9 mouse cellular contexts compared by ENCODE assay signal in genomic region chr7:112684626-112685561, GRCm38 (mm10). TPM values are rescaled to one million over a fixed set of nuclear protein-coding genes. Genes with fewer than 3 reads are reported as not detected.
DNase-seq lines count a peak whose midpoint lies in the region; ATAC-seq and TF ChIP-seq lines count a peak whose summit lies in the region.
"Had no signal": no experiment of that assay in that cellular context is flagged by ENCODE, and none has a peak within 500 bp of the region (broad histone marks: within the 10 kb centered on the region; RNA-seq: fewer than 3 reads in every experiment).

No protein-coding gene starts in this region.

- H3K36me3 ChIP-seq in hindbrain, embryonic 13.5 days: no peaks in the 10 kb centered on the region
- no peaks in the 10 kb centered on the region for H3K36me3 ChIP-seq in midbrain, embryonic 11.5 days (ENCODE audit: control insufficient read depth, insufficient read depth, low read length)
- H3K36me3 ChIP-seq: G1E had no signal

- H3K27me3 ChIP-seq in hindbrain, embryonic 13.5 days: no peaks in the 10 kb centered on the region
- no peaks in the 10 kb centered on the region for H3K27me3 ChIP-seq in midbrain, embryonic 11.5 days (ENCODE audit: control insufficient read depth, insufficient read depth, low read length)

- DNase-seq in left cerebral cortex, postnatal 4 days: peak; percentile 32
- no peak for DNase-seq in left cerebral cortex, adult 11 months (ENCODE audit: low spot score)
- DNase-seq in gastrocnemius, adult 2 months: peak; percentile 61
- DNase-seq in midbrain, embryonic 11.5 days (ENCODE audit: low spot score, missing footprints): peak; percentile 93
- DNase-seq in urinary bladder, postnatal 4 days (ENCODE audit: low spot score in 2 of 2): no peak
- DNase-seq in cerebellum, adult 9-11 months: no peak

- intact Hi-C loops in left cerebral cortex, postnatal 4 days (cut with DNase I): loop anchor here (10.0 kb wide), 2 partner anchors 180 to 280 kb away; no protein-coding TSS in a partner anchor
- intact Hi-C loops in gastrocnemius, adult 2 months (cut with DNase I): loop anchor here (5.0 kb wide), 1 partner anchor 57 kb away; no protein-coding TSS in a partner anchor

- TF ChIP-seq CTCF in gastrocnemius, adult 2 months (IDR thresholded peaks at IDR 0.05): no peak

- peak overlapping the region; percentile 58 for H3K27ac ChIP-seq in gastrocnemius, adult 2 months
- H3K27ac ChIP-seq in hindbrain, embryonic 13.5 days: peak overlapping the region; percentile 70
- peak overlapping the region; percentile 80 for H3K27ac ChIP-seq in midbrain, embryonic 11.5 days (ENCODE audit: low read depth, low read length)

- 0 out of 2 replicates have a peak, but pooled peaks have one; percentile 25 for ATAC-seq in hindbrain, embryonic 13.5 days (ENCODE audit: low FRiP score)
- ATAC-seq in midbrain, embryonic 11.5 days (ENCODE audit: low FRiP score): peak; percentile 83
- ATAC-seq in megakaryocyte progenitor cell, adult 5-6 weeks (replicated peaks; ENCODE audit: poor library complexity): no peak

- H3K9ac ChIP-seq in hindbrain, embryonic 13.5 days: peak overlapping the region; percentile 46; the same call in 1 of the 2 replicates
- peak overlapping the region; percentile 56 for H3K9ac ChIP-seq in midbrain, embryonic 11.5 days (ENCODE audit: low read length)

- H3K4me3 ChIP-seq in gastrocnemius, adult 2 months: peak overlapping the region; percentile 25
- H3K4me3 ChIP-seq in hindbrain, embryonic 13.5 days: peak overlapping the region; percentile 9; the same call in 1 of the 2 replicates
- peak overlapping the region; percentile 15 for H3K4me3 ChIP-seq in midbrain, embryonic 11.5 days (ENCODE audit: low read depth, low read length)

- H3K9me3 ChIP-seq in hindbrain, embryonic 13.5 days: no peaks in the 10 kb centered on the region
- no peaks in the 10 kb centered on the region for H3K9me3 ChIP-seq in midbrain, embryonic 11.5 days (ENCODE audit: control insufficient read depth, low read length)

- peaks cover 80% of the 10 kb centered on the region for H3K4me1 ChIP-seq in hindbrain, embryonic 13.5 days (replicated peaks)
- H3K4me1 ChIP-seq in midbrain, embryonic 11.5 days (ENCODE audit: control insufficient read depth, insufficient read depth, low read length): peaks cover 59% of the 10 kb centered on the region

- WGBS in hindbrain, embryonic 13.5 days: 4% methylated on average over 23 of the region's 23 CpGs
- WGBS in midbrain, embryonic 11.5 days: 3% methylated on average over 23 of the region's 23 CpGs

- H3K4me2 ChIP-seq in hindbrain, embryonic 13.5 days: peak overlapping the region; percentile 42
- peak overlapping the region; percentile 55 for H3K4me2 ChIP-seq in midbrain, embryonic 11.5 days

RNA-seq across cellular contexts. Expression of gene Tead1, which starts 5.8 kb away (rescaled TPM):
- total RNA-seq in left cerebral cortex, postnatal 4 days (2021): 10 to 100 TPM; 19.8 to 23.1 TPM
- 100 to 1,000 TPM; 189 to 260 TPM for total RNA-seq in gastrocnemius, adult 2 months (2021)
- 20.5 and 21.5 TPM in 2 replicates for polyA plus RNA-seq in hindbrain, embryonic 13.5 days (2015; fragmentation: Nextera tagmentation; extraction: Ambion mirVana)
- polyA plus RNA-seq in midbrain, embryonic 11.5 days (2014; fragmentation: Nextera tagmentation; extraction: Ambion mirVana): 12.3 and 14.3 TPM in 2 replicates
- total RNA-seq in megakaryocyte progenitor cell, adult 5-6 weeks (2015): not detected in 2 replicates
- total RNA-seq in megakaryocyte progenitor cell, adult 5-6 weeks (2017): not detected in 2 replicates
- polyA plus RNA-seq: G1E had no signal

Comparison
In these comparisons a context has a peak if more than half of its experiments do, and no peak if none do; other contexts are left out.
1. DNase-seq: peak in left cerebral cortex, postnatal 4 days (single experiment), gastrocnemius, adult 2 months (single experiment) and midbrain, embryonic 11.5 days (single experiment); none in left cerebral cortex, adult 11 months (single experiment), urinary bladder, postnatal 4 days (0 of 2) and cerebellum, adult 9-11 months (single experiment).
2. RNA of gene Tead1, which starts 5.8 kb away (total RNA-seq): 189 to 260 TPM in gastrocnemius, adult 2 months and 19.8 to 23.1 TPM in left cerebral cortex, postnatal 4 days; not detected in megakaryocyte progenitor cell, adult 5-6 weeks; every median in the first group is over 10 times any median in the second.
3. Peak in every context shown above with its lines, with median percentiles within 50 percentile points of each other: H3K27ac ChIP-seq and H3K4me3 ChIP-seq.